Mouse (Mus musculus) cerebellum, adult (tissue): Measurements from ENCODE around the gene Spdl1.

Source experiments
- ATAC-seq: cut with Nextera tagmentation; 2 replicates; pipeline ENCODE4 v1.9.2; 2017; ENCODE audit warnings: mild to moderate bottlenecking, moderate library complexity, mixed read lengths; ENCODE audit not compliant: insufficient number of reproducible peaks, low FRiP score, low TSS enrichment

The Spdl1 gene

GRCm38 (mm10) chr11:34763739-34764361 lies 69.6 kb downstream of the Spdl1 start:
- no peak for ATAC-seq

DNA sequence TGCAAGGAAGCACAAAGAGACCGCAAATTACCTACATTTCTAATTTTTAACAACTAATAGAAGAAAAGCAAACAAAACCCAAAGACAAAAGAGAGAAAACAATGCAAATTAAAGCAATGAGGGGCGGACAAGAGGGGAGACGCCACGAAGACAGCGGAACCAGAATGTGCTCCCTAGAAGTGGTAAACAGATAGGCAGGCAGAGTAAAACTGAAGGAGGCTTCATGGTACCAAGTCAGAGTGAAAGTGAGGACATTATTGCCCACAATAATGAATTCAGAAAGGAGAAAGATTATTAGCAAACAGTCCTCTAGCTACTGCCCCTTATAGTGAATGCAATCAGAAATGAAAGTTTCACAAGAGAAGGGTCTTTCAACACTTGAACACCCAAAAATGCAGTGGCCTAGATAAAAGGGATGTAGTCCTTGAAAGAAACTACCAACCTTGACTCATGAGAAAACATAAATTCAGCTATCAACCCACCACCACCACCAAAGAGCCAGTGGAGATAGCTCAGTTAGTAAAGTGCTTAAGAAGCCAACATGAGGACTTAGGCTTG lies 70.8 kb downstream of the Spdl1 start:
- no peak for ATAC-seq

GRCm38 (mm10) chr11:34762125-34762524 lies 71.3 kb downstream of the Spdl1 start:
- no peak for ATAC-seq

DNA sequence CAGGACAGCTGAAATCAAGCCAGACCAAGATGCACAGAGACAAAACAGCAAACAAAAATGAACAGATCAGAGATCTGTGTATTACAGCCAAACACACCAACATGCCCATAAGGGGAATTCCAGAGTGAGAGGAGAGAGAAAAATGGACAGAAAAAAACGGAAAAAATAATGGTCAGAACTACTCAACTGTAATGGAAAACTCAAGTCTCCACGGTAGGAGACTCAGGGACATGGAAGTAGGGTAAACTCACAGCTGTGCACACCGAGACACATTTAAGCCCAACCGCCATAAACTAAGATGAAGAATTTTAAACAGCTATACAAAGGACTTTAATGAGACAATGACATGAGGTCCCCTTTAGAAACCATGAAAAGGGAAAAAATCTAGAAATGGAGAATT lies 73.9 kb downstream of the Spdl1 start:
- ATAC-seq = no peak
